Mouse (Mus musculus) left cerebral cortex, adult 2 months (tissue): ENCODE results near the gene Emc8. TPM values are rescaled to one million over a fixed set of nuclear protein-coding genes. Genes with fewer than 3 reads are reported as not detected.

ENCODE experiments used
- DNase-seq, 2 experiments: peaks; one replicate each; pipeline ENCODE4 v3.0.0; 2021 to 2022; ENCODE audit warnings: low spot score in 2 of 2, mixed read lengths in 1 of 2; ENCODE audit errors: extremely low spot score in 1 of 2
- H3K27ac ChIP-seq: fragments of 200-600 bp; 2 replicates; pipeline ENCODE4 v1.8.1; 2022
- H3K4me3 ChIP-seq: fragments of 200-600 bp; 2 replicates; pipeline ENCODE4 v1.8.1; 2022
- CTCF ChIP-seq: fragments of 200-600 bp; IDR thresholded peaks from 2 replicates; pipeline ENCODE4 v1.8.1; 2022; ENCODE audit warnings: antibody characterized with exemption, mild to moderate bottlenecking, moderate library complexity
- intact Hi-C: fragments of 180-260 bp; cut with DNase I; formaldehyde crosslinking; loops from one replicate; pipeline ENCODE4 v1.15.1; 2025
- total RNA-seq, 2 experiments: library from RNA; stranded (reverse); gene quantifications; 2 replicates each; pipeline ENCODE4 v1.2.3; 2021

Gene Emc8
- total RNA-seq, 2 experiments from 2014 or later, result 68.1 to 81.2 TPM

GRCm38 (mm10) chr8:120697979-120698272 is 29.6 kb upstream of the Emc8 start:
- no peak for DNase-seq
- intact Hi-C loops, result no loop called here
- peak; percentile 39 for TF ChIP-seq CTCF
- H3K4me3 ChIP-seq, result no peak overlapping the region
- H3K27ac ChIP-seq, result no peak overlapping the region

- intact Hi-C loops, result no loop called here
- no peak for TF ChIP-seq CTCF
- Histone ChIP-seq H3K4me3 (no peak overlapping the region), H3K27ac (no peak overlapping the region)
- no peak for DNase-seq
These were observed 29.0 kb upstream of the Emc8 start for GRCm38 (mm10) chr8:120697154-120697978.

DNA sequence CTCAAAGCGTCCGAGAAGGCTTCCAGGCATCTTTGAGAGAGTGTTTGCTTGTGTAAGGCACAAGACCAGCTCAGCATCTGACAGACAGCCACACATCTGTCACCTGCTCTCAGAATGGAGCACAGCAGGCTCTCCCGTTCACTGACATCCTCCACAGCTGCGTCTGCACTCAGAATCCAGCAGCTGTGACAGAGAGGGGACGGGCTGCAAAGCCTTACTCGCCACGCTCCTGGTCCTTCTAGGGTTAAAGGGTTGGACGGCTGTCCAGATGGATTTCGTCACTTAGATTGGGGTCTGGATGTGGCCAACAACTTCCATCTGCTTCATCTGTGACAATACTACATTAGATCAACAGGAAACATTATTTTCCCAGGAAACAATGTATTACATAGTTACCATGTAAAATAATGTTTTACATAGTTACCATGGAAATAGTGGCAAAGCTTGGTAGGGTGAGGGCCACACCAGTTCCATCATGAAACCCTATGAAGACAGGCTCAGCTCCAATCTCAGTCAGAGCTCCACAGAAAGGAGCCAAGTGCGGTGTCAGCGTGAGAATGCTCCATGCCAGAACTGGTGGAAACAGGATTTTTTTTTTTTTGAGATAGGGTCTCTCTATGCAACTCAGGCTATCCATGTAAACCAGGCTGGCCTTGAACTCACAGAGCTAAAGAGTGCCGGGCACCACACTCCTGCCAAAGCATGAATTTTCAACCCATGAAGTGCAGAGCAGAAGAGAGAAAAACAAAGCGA is 28.2 kb upstream of the Emc8 start:
- DNase-seq, result no peak
- Histone ChIP-seq H3K27ac (no peak overlapping the region), H3K4me3 (no peak overlapping the region)
- intact Hi-C loops, result no loop called here
- TF ChIP-seq CTCF, result no peak

DNA sequence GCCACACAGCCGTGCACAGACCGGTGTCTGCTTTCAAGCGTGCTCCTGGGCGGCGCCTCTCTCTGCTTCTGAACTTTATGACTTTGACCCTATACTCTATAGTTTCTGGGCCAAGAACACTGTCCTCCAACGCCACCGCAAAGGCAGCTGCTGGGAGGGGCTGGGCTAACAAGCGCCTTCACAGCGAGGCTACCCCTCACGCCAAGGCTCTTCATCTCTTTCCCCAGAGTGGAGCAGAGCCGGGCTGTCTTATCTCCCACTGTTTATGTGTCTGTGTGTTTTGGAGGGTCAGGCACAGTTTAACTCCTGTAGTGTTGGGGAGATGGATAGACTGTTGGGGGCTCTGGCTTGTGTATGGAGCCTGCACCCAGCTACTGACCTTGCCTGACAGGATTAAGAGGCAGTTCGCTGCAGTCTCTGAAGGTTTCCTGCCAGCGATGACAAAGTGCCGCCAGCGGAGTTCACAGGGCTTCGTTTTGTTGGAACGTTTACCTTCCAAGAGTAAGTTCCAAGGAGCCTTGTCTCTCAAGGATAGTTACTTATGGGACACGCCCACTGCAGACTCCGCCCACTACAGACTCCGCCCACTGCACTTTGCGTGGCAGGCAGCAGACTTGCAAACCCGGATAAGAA is 25.6 kb upstream of the Emc8 start:
- Histone ChIP-seq H3K27ac (no peak overlapping the region), H3K4me3 (no peak overlapping the region)
- intact Hi-C loops, result no loop called here
- no peak for TF ChIP-seq CTCF
- DNase-seq, result no peak

GRCm38 (mm10) chr8:120692934-120693333 is 24.6 kb upstream of the Emc8 start:
- no peak overlapping the region for H3K4me3 ChIP-seq
- H3K27ac ChIP-seq, result no peak overlapping the region
- DNase-seq, result no peak
- intact Hi-C loops, result no loop called here
- TF ChIP-seq CTCF, result no peak

GRCm38 (mm10) chr8:120688511-120688910 is 20.1 kb upstream of the Emc8 start:
- TF ChIP-seq CTCF, result no peak
- Histone ChIP-seq H3K4me3 (no peak overlapping the region), H3K27ac (no peak overlapping the region)
- intact Hi-C loops, result no loop called here
- DNase-seq, result no peak

- no peak for TF ChIP-seq CTCF
- Histone ChIP-seq H3K4me3 (no peak overlapping the region), H3K27ac (no peak overlapping the region)
- intact Hi-C loops, result no loop called here
- DNase-seq, result no peak
These were observed 19.4 kb upstream of the Emc8 start for GRCm38 (mm10) chr8:120687786-120688185.

GRCm38 (mm10) chr8:120686576-120686975 is 18.2 kb upstream of the Emc8 start:
- intact Hi-C loops, result no loop called here

GRCm38 (mm10) chr8:120686051-120686450 is 17.7 kb upstream of the Emc8 start:
- no peak overlapping the region for H3K4me3 ChIP-seq
- no peak for TF ChIP-seq CTCF
- intact Hi-C loops, result no loop called here
- no peak overlapping the region; the same call in 1 of the 2 replicates for H3K27ac ChIP-seq
- no peak for DNase-seq

More at GRCm38 (mm10) chr8:120686576-120686975, 18.2 kb upstream of the Emc8 start:
- no peak overlapping the region for H3K4me3 ChIP-seq
- DNase-seq, result no peak
- no peak overlapping the region for H3K27ac ChIP-seq
- no peak for TF ChIP-seq CTCF

DNA sequence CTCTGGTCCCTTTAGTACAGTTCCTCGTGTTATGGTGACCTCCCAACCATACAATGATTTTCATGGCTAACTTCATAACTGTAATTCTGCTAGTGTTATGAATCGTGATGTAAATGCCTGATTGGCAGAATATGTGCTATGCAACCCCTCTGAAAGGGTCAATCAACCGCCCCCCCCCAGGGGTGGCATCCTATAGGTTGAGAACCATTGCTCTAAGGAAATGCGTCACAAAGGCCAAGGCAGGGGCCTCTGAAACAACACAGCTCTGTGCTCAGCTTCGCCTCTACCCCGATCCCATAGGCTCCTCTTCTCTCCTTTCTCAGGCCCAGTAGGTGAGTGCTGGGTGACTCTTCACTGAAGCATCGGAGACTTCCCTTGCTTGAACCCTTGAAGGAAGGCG is 17.2 kb upstream of the Emc8 start:
- Histone ChIP-seq H3K4me3 (no peak overlapping the region), H3K27ac (peak overlapping the region; percentile 15; the same call in 1 of the 2 replicates)
- DNase-seq, result no peak
- TF ChIP-seq CTCF, result no peak
- intact Hi-C loops, result no loop called here

DNA sequence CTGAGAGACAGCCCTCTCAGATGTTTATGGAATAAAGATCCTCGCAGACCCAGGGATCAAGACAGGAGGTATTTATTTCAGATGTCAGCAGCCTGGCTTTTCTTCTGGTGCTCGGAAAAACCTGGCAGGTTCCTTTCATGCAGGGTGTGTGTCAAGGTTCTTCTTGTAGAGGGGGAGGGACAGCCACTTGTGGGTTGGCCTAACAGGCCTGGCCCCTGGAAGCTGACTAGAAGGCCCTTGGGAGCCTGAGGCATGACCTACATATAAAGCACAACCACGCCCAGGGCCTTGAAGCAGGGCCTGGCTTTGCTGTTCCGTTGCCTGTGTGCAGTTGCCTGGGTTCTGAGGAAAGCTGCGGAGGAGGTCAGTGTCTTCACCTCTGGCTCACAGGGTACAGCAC is 16.7 kb upstream of the Emc8 start:
- intact Hi-C loops, result no loop called here

GRCm38 (mm10) chr8:120684082-120684481 is 15.7 kb upstream of the Emc8 start:
- Histone ChIP-seq H3K27ac (no peak overlapping the region), H3K4me3 (no peak overlapping the region)
- DNase-seq, result no peak
- no peak for TF ChIP-seq CTCF
- intact Hi-C loops, result loop anchor here (5.0 kb wide), 1 partner anchor 53 kb away; the partner anchor contains the start of gene Irf8

More for the DNA sequence above, 16.7 kb upstream of the Emc8 start:
- no peak overlapping the region; the same call in 1 of the 2 replicates for H3K27ac ChIP-seq
- DNase-seq, result no peak
- no peak overlapping the region for H3K4me3 ChIP-seq
- no peak for TF ChIP-seq CTCF
